Mouse (Mus musculus): ENCODE measurements around the gene Gm28230. TPM values are rescaled to one million over a fixed set of nuclear protein-coding genes. Genes with fewer than 3 reads are reported as not detected.

The Gm28230 gene
- total and polyA plus RNA-seq, 3 experiments: not detected

DNA sequence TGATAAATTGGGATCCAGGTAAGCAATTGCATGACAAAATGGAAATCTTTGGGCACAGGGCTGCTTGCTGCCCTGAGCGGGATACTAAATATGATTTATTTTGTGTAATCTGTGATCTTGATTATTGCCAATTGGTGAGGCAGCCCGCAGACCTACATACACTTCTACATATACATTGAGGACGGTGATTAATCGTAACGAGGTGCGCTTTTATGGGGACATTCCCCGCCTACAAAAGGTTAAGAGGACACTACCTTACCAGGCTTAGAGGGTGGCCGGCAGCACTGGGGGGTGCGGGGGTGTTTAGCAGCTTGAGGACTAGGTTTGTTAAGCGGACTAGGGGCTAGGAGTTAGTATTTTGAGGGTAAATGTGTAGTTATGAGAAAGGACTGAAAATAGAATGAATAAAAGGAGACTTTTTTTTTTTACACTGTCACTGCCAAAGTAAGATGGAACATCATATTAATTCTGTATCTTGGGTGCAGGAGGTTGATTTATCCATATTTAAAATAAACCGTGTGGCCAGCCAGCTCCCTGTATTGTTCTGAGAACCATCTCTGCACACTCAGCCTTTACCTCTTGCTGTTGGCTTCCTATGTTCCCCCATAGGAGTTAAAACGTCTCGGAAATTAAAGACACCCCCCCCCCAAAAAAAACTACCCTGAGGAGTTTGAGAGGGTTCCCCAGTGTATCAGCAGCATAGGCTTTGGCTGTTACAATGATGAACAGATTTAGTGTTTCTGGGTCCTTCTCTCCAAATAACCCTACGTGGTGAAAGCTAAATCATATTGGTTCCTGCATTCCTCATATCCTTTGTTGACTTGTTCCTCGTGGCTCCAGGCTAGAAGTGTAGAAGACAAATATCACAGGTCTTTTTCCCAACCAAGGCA, 10.4 kb downstream of the Gm28230 start:
- Histone ChIP-seq H3K36me3 (ENCODE audit: control insufficient read depth in 1 of 2, insufficient read depth in 2 of 2, low read length in 2 of 2) (no peaks in the 10 kb centered on the region), H3K27ac (ENCODE audit: control insufficient read depth, low read depth, low read length) (no peak overlapping the region), H3K9ac (ENCODE audit: control insufficient read depth, low read depth, low read length, poor library complexity, severe bottlenecking) (no peak overlapping the region), H3K79me2 (ENCODE audit: control insufficient read depth, insufficient read depth, low read length, poor library complexity) (no peaks in the 10 kb centered on the region), H3K27me3 (ENCODE audit: control insufficient read depth in 1 of 2, insufficient read depth in 2 of 2, low read length in 2 of 2) (peaks cover 0 to 2% of the 10 kb centered on the region in 2 experiments; a peak in 2 of 4 replicates), H3K4me3 (ENCODE audit: control insufficient read depth in 1 of 2, insufficient read depth in 1 of 2, low read depth in 2 of 2, low read length in 2 of 2) (no peak overlapping the region), H3K4me1 (ENCODE audit: control insufficient read depth in 1 of 2, insufficient read depth in 2 of 2, low read length in 2 of 2) (no peaks in the 10 kb centered on the region), H3K9me3 (replicated peaks; ENCODE audit: insufficient read depth, low read length) (no peaks in the 10 kb centered on the region)
- TF ChIP-seq USF2 (IDR thresholded peaks at IDR 0.05; ENCODE audit: borderline replicate concordance in 1 of 2, insufficient read depth in 1 of 2, low read depth in 1 of 2, low read length in 2 of 2) (no peak), GATA1 (IDR thresholded peaks at IDR 0.05; ENCODE audit: low read depth, low read length) (no peak), ETS1 (IDR thresholded peaks at IDR 0.05; ENCODE audit: low read depth, low read length) (no peak), ZC3H11A (IDR thresholded peaks at IDR 0.05; ENCODE audit: low read depth, low read length) (no peak), SMC3 (IDR thresholded peaks at IDR 0.05; ENCODE audit: low read depth, low read length) (no peak), JUND (IDR thresholded peaks at IDR 0.05; ENCODE audit: low read depth, low read length) (no peak), POLR2A (IDR thresholded peaks at IDR 0.05; ENCODE audit: control insufficient read depth in 1 of 2, insufficient read depth in 1 of 2, low read depth in 1 of 2, low read length in 2 of 2, poor library complexity in 1 of 2) (no peak), UBTF (IDR thresholded peaks at IDR 0.05; ENCODE audit: borderline replicate concordance, insufficient read depth, low read depth, low read length) (no peak), RAD21 (IDR thresholded peaks at IDR 0.05; ENCODE audit: low read depth, low read length) (no peak), TBP (IDR thresholded peaks at IDR 0.05; ENCODE audit: low read depth, low read length) (no peak), POLR2AphosphoS2 (IDR thresholded peaks at IDR 0.05; ENCODE audit: low read length) (no peak), MAFK (IDR thresholded peaks at IDR 0.05; ENCODE audit: borderline replicate concordance, low read depth, low read length) (no peak), RCOR1 (IDR thresholded peaks at IDR 0.05; ENCODE audit: low read depth, low read length) (no peak), NRF1 (IDR thresholded peaks at IDR 0.05; ENCODE audit: insufficient read depth, low read depth, low read length, poor library complexity, severe bottlenecking) (no peak), MYC (IDR thresholded peaks at IDR 0.05; ENCODE audit: low read depth, low read length) (no peak), SIN3A (IDR thresholded peaks at IDR 0.05; ENCODE audit: low read length) (no peak), MXI1 (IDR thresholded peaks at IDR 0.05; ENCODE audit: low read depth, low read length) (no peak), MYB (IDR thresholded peaks at IDR 0.05; ENCODE audit: low read depth, low read length) (no peak), E2F4 (IDR thresholded peaks at IDR 0.05; ENCODE audit: borderline replicate concordance, low read depth, low read length) (no peak), GABPA (IDR thresholded peaks at IDR 0.05; ENCODE audit: low read depth, low read length) (no peak)
- no peak for DNase-seq (ENCODE audit: low read depth, low spot score)
